Mouse (Mus musculus) large intestine, adult 2 months (tissue): ENCODE data around the gene Chaf1b. TPM values are rescaled to one million over a fixed set of nuclear protein-coding genes. Genes with fewer than 3 reads are reported as not detected.
A peak's percentile ranks its signal among the peaks of the same experiment; 100 is the strongest.

Source experiments
- DNase-seq: peaks from one replicate; pipeline ENCODE4 v3.0.0-alpha.2; 2012; ENCODE audit warnings: low read depth, low spot score
- WGBS: fragments of 180-500 bp; shearing (Covaris S2); methylation state at CpG from one replicate; pipeline ENCODE4 v1.1.7; 2018; 5-methylcytosine and 5-hydroxymethylcytosine counted together
- polyA plus RNA-seq: library from polyadenylated mRNA; depleted of rRNA; stranded (reverse); fragments of >200 nt; gene quantifications from 2 replicates; pipeline ENCODE4 v1.2.3, GENCODE M21; 2012; rRNA removed

Chaf1b gene
- polyA plus RNA-seq = 10.2 and 12.9 TPM in 2 replicates

GRCm38 (mm10) chr16:93883423-93884085 is at the start of gene Chaf1b:
Gene Chaf1b (plus strand): TSS chr16:93883901.
- WGBS = 0% methylated on average over 53 of the region's 54 CpGs
- peak; percentile 91 for DNase-seq

GRCm38 (mm10) chr16:93834076-93834475 is 49.6 kb upstream of the Chaf1b start:
- WGBS = 58% methylated on average over 2 of the region's 2 CpGs
- no peak for DNase-seq

GRCm38 (mm10) chr16:93839049-93839448 is 44.7 kb upstream of the Chaf1b start:
- WGBS = 35% methylated on average over 1 of the region's 1 CpGs
- no peak for DNase-seq

- no peak for DNase-seq
- WGBS = 94% methylated on average over 3 of the region's 3 CpGs
Observed at GRCm38 (mm10) chr16:93850527-93850926, 33.2 kb upstream of the Chaf1b start.

GRCm38 (mm10) chr16:93859967-93860366 is 23.7 kb upstream of the Chaf1b start:
- WGBS = 90% methylated on average over 4 of the region's 4 CpGs
- DNase-seq = no peak

GRCm38 (mm10) chr16:93860686-93861085 is 23.0 kb upstream of the Chaf1b start:
- DNase-seq = no peak

- WGBS = 78% methylated on average over 13 of the region's 13 CpGs
- DNase-seq = no peak
Observed at GRCm38 (mm10) chr16:93874841-93875240, 8.9 kb upstream of the Chaf1b start.

- 87% methylated on average over 6 of the region's 6 CpGs for WGBS
- no peak for DNase-seq
Observed at GRCm38 (mm10) chr16:93877612-93878380, 5.9 kb upstream of the Chaf1b start.

GRCm38 (mm10) chr16:93884086-93884721 is 503 bp downstream of the Chaf1b start:
- DNase-seq = no peak
- WGBS = under 1% methylated on average over 43 of the region's 43 CpGs

GRCm38 (mm10) chr16:93884722-93885113 is 1.0 kb downstream of the Chaf1b start:
- 52% methylated on average over 5 of the region's 5 CpGs for WGBS
- DNase-seq = no peak

GRCm38 (mm10) chr16:93888481-93888880 is 4.8 kb downstream of the Chaf1b start:
- no peak for DNase-seq
- WGBS = 84% methylated on average over 6 of the region's 6 CpGs

GRCm38 (mm10) chr16:93890948-93891604 is 7.4 kb downstream of the Chaf1b start:
- no peak for DNase-seq
- 79% methylated on average over 12 of the region's 12 CpGs for WGBS

GRCm38 (mm10) chr16:93893285-93893684 is 9.6 kb downstream of the Chaf1b start:
- WGBS = 91% methylated on average over 5 of the region's 5 CpGs
- DNase-seq = no peak

- DNase-seq = no peak
- WGBS = 82% methylated on average over 6 of the region's 6 CpGs
Observed at GRCm38 (mm10) chr16:93903027-93903426, 19.3 kb downstream of the Chaf1b start.

GRCm38 (mm10) chr16:93906156-93907014 is 22.7 kb downstream of the Chaf1b start:
- WGBS = 66% methylated on average over 11 of the region's 11 CpGs
- no peak for DNase-seq

- no peak for DNase-seq
- 46% methylated on average over 5 of the region's 5 CpGs for WGBS
Observed at GRCm38 (mm10) chr16:93907761-93908160, 24.1 kb downstream of the Chaf1b start.

- 78% methylated on average over 8 of the region's 8 CpGs for WGBS
- no peak for DNase-seq
Observed at GRCm38 (mm10) chr16:93908196-93908595, 24.5 kb downstream of the Chaf1b start.

- 46% methylated on average over 3 of the region's 3 CpGs for WGBS
- DNase-seq = no peak
Observed at GRCm38 (mm10) chr16:93909936-93910335, 26.2 kb downstream of the Chaf1b start.
